Mouse (Mus musculus) small intestine, adult 2 months (tissue): Measurements from ENCODE around the gene Hs3st5. TPM values are rescaled to one million over a fixed set of nuclear protein-coding genes. Genes with fewer than 3 reads are reported as not detected.

Experiments
- H3K27ac ChIP-seq: fragments of 200-500 bp; 2 replicates; pipeline ENCODE4 v1.5.1; 2012; ENCODE audit warnings: low read depth, low read length, control low read depth, inconsistent platforms; ENCODE audit not compliant: insufficient read depth
- H3K27me3 ChIP-seq: fragments of 200-500 bp; 2 replicates; pipeline ENCODE4 v1.6.1; 2012; ENCODE audit warnings: mild to moderate bottlenecking, moderate library complexity, low read length, inconsistent platforms; ENCODE audit not compliant: control insufficient read depth, insufficient read depth
- H3K36me3 ChIP-seq: fragments of 200-500 bp; 2 replicates; pipeline ENCODE4 v1.6.1; 2012; ENCODE audit warnings: mild to moderate bottlenecking, low read length, control low read depth, inconsistent platforms; ENCODE audit not compliant: control insufficient read depth, insufficient read depth
- H3K4me1 ChIP-seq: fragments of 200-500 bp; 2 replicates; pipeline ENCODE4 v1.6.1; 2012; ENCODE audit warnings: low read length, inconsistent platforms, mixed read lengths; ENCODE audit not compliant: control insufficient read depth, insufficient read depth, insufficient read length
- H3K4me3 ChIP-seq: fragments of 200-500 bp; 2 replicates; pipeline ENCODE4 v1.5.1; 2012; ENCODE audit warnings: low read depth, mild to moderate bottlenecking, control low read depth, inconsistent platforms, low read length, moderate library complexity
- CTCF ChIP-seq: fragments of 200-500 bp; IDR thresholded peaks from 2 replicates; pipeline ENCODE4 v1.5.1; 2012; ENCODE audit warnings: low read depth, mild to moderate bottlenecking, control low read depth, inconsistent platforms, low read length, moderate library complexity, mixed read lengths; ENCODE audit not compliant: insufficient replicate concordance, insufficient read length; ENCODE audit errors: extremely low read depth
- POLR2A ChIP-seq: fragments of 200-500 bp; IDR thresholded peaks from 2 replicates; pipeline ENCODE4 v1.6.1; 2012; ENCODE audit warnings: low read depth, mild to moderate bottlenecking, control low read depth, inconsistent platforms, low read length, moderate library complexity
- WGBS: fragments of 180-500 bp; shearing (Covaris S2); methylation state at CpG from one replicate; pipeline ENCODE4 v1.1.7; 2018; 5-methylcytosine and 5-hydroxymethylcytosine counted together
- polyA plus RNA-seq: library from polyadenylated mRNA; depleted of rRNA; stranded (reverse); fragments of >200 nt; gene quantifications from 2 replicates; pipeline ENCODE4 v1.2.3, GENCODE M21; 2012

Hs3st5 gene
- polyA plus RNA-seq, 1 experiment: 0.05 TPM

DNA sequence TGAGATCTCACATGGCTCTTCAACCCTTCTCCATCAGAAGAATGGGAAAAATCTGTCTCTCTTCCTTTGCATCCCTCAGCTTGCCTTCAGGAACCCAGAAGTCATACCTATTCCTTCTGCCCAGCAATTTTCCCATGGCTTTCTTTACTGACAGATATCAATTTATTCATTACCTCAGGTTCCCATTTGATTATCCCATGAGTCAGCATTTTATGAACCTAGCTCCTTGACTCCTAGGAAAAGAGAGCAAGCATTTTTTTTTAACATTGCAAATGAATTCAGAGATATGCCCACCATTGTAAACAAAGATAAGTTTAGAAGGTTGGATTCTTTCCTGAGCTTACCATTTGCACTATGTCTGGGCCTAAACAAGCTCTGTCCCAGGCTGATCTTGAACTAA is 232.8 kb downstream of the Hs3st5 start:
- TF ChIP-seq CTCF (no peak), POLR2A (no peak)
- Histone ChIP-seq H3K36me3 (no peaks in the 10 kb centered on the region), H3K4me1 (no peaks in the 10 kb centered on the region), H3K4me3 (no peak overlapping the region), H3K27me3 (no peaks in the 10 kb centered on the region), H3K27ac (no peak overlapping the region)

- H3K27ac ChIP-seq: no peak overlapping the region
- 39% methylated on average over 1 of the region's 1 CpGs for WGBS
- H3K27me3 ChIP-seq: no peaks in the 10 kb centered on the region
- no peaks in the 10 kb centered on the region for H3K4me1 ChIP-seq
- no peak for TF ChIP-seq CTCF
- no peak for TF ChIP-seq POLR2A
- no peaks in the 10 kb centered on the region for H3K36me3 ChIP-seq
- H3K4me3 ChIP-seq: no peak overlapping the region
Observed at GRCm38 (mm10) chr10:36750021-36750420, 243.4 kb downstream of the Hs3st5 start.

GRCm38 (mm10) chr10:36754471-36754870 is 247.9 kb downstream of the Hs3st5 start:
- Histone ChIP-seq H3K4me1 (no peaks in the 10 kb centered on the region), H3K27me3 (no peaks in the 10 kb centered on the region), H3K36me3 (no peaks in the 10 kb centered on the region), H3K27ac (no peak overlapping the region), H3K4me3 (no peak overlapping the region)
- no peak for TF ChIP-seq CTCF
- TF ChIP-seq POLR2A: no peak
- WGBS: 42% methylated on average over 1 of the region's 1 CpGs

DNA sequence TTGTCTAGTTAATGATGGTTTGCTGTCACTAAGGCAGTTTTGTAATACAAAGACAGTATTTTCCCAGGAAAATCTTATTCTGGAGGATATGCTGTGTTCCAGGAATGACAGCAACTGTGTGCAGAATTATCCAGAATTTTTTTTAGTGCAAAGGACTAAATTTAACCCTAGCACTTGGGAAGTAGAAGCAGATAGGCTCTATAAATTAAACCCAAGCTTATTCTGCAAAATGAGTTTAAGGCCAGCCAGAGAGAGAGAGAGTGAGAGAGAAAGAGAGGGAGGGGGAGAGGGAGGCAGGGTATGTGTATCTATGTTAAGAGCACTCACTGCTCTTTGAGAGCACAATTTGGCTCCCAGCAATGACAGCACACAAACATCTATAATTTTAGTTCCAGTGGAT is 267.0 kb downstream of the Hs3st5 start:
- TF ChIP-seq CTCF: no peak
- no peak for TF ChIP-seq POLR2A
- no peaks in the 10 kb centered on the region for H3K27me3 ChIP-seq
- H3K27ac ChIP-seq: no peak overlapping the region
- no peak overlapping the region for H3K4me3 ChIP-seq
- no peaks in the 10 kb centered on the region for H3K36me3 ChIP-seq
- H3K4me1 ChIP-seq: no peaks in the 10 kb centered on the region

DNA sequence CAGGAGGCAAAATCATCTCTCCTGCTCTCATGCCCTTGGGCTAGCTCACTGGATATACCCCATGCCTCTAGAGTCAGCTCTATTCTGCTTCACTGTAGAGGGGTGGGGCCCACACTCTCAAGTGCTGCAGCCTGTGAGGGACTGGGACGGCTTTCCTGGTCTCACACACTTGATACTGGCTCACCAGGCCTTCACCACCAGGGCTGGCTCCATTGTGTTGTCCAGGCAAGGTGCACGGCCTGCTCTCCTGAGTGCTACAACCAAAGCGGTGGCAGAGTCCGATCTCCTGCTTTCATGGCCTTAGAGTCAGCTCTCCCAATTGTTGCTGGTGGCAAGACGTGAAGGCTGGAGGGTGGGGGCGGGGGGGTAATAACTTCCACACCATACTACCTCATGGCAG is 268.3 kb downstream of the Hs3st5 start:
- Histone ChIP-seq H3K4me3 (no peak overlapping the region), H3K4me1 (no peaks in the 10 kb centered on the region), H3K36me3 (no peaks in the 10 kb centered on the region), H3K27ac (no peak overlapping the region), H3K27me3 (no peaks in the 10 kb centered on the region)
- WGBS: 76% methylated on average over 6 of the region's 6 CpGs
- TF ChIP-seq CTCF (no peak), POLR2A (no peak)

DNA sequence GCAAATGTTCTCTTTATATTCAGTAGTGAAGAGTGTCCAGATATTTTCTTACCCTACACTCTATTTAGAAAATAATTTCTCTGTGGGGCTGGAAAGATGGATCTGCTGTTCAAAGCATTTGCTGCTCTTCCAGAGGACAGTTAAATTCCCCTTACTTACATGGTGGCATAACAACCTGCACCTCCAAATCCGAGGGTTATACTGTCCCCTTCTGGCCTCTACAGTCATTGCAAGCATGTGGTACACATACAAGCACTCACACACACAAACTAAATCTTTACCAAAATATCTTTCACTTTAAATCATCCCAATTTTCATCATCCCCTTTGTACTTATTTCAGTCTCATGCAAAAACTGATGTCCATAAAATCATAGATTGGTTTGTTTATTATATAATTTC is 275.0 kb downstream of the Hs3st5 start:
- H3K4me3 ChIP-seq: no peak overlapping the region
- no peaks in the 10 kb centered on the region for H3K36me3 ChIP-seq
- no peaks in the 10 kb centered on the region for H3K27me3 ChIP-seq
- 24% methylated on average over 1 of the region's 1 CpGs for WGBS
- no peaks in the 10 kb centered on the region for H3K4me1 ChIP-seq
- no peak for TF ChIP-seq CTCF
- no peak for TF ChIP-seq POLR2A
- H3K27ac ChIP-seq: no peak overlapping the region

- no peaks in the 10 kb centered on the region for H3K27me3 ChIP-seq
- no peaks in the 10 kb centered on the region for H3K36me3 ChIP-seq
- TF ChIP-seq POLR2A: no peak
- TF ChIP-seq CTCF: no peak
- 80% methylated on average over 7 of the region's 7 CpGs for WGBS
- no peaks in the 10 kb centered on the region for H3K4me1 ChIP-seq
- H3K4me3 ChIP-seq: no peak overlapping the region
- no peak overlapping the region for H3K27ac ChIP-seq
Observed at GRCm38 (mm10) chr10:36786970-36787369, 280.4 kb downstream of the Hs3st5 start.

GRCm38 (mm10) chr10:36791771-36792170 is 285.2 kb downstream of the Hs3st5 start:
- no peak for TF ChIP-seq POLR2A
- TF ChIP-seq CTCF: no peak
- 40% methylated on average over 2 of the region's 2 CpGs for WGBS
- Histone ChIP-seq H3K4me3 (no peak overlapping the region), H3K27ac (no peak overlapping the region), H3K27me3 (no peaks in the 10 kb centered on the region), H3K36me3 (no peaks in the 10 kb centered on the region), H3K4me1 (no peaks in the 10 kb centered on the region)
